Mouse (Mus musculus) kidney, embryonic 15.5 days (tissue): ENCODE data around the gene Med12. TPM values are rescaled to one million over a fixed set of nuclear protein-coding genes. Genes with fewer than 3 reads are reported as not detected.

Experiments
- ATAC-seq: fragments of 200-750 bp; cut with Nextera tagmentation; replicated peaks from 2 replicates; pipeline ENCODE4 v1.8.0; 2017; ENCODE audit warnings: moderate TSS enrichment; ENCODE audit not compliant: low FRiP score
- H3K27ac ChIP-seq: fragments of 300-500 bp; sonication (generic); 2 replicates; pipeline ENCODE4 v1.5.1; 2015; ENCODE audit warnings: mild to moderate bottlenecking, inconsistent platforms
- H3K27me3 ChIP-seq: fragments of 300-500 bp; sonication (generic); 2 replicates; pipeline ENCODE4 v1.6.1; 2015; ENCODE audit warnings: inconsistent platforms
- H3K36me3 ChIP-seq: fragments of 300-500 bp; sonication (generic); 2 replicates; pipeline ENCODE4 v1.6.1; 2015; ENCODE audit warnings: inconsistent platforms
- H3K4me1 ChIP-seq: fragments of 300-500 bp; sonication (generic); 2 replicates; pipeline ENCODE4 v1.6.1; 2015; ENCODE audit warnings: inconsistent platforms
- H3K4me2 ChIP-seq: fragments of 300-500 bp; sonication (generic); 2 replicates; pipeline ENCODE4 v1.6.1; 2015; ENCODE audit warnings: moderate library complexity, mild to moderate bottlenecking, inconsistent platforms
- H3K4me3 ChIP-seq: fragments of 300-500 bp; sonication (generic); replicated peaks from 2 replicates; pipeline ENCODE4 v1.5.1; 2015; ENCODE audit warnings: mild to moderate bottlenecking, inconsistent platforms
- H3K9ac ChIP-seq: fragments of 300-500 bp; sonication (generic); 2 replicates; pipeline ENCODE4 v1.6.1; 2015; ENCODE audit warnings: mild to moderate bottlenecking, inconsistent platforms
- H3K9me3 ChIP-seq: fragments of 300-500 bp; sonication (generic); replicated peaks from 2 replicates; pipeline ENCODE4 v1.6.1; 2016; ENCODE audit warnings: inconsistent platforms
- WGBS: fragments of 180-500 bp; shearing (Covaris S2); methylation state at CpG from one replicate; pipeline ENCODE4 v1.1.7; 2015; ENCODE audit warnings: mixed read lengths; 5-methylcytosine and 5-hydroxymethylcytosine counted together
- polyA plus RNA-seq: library from polyadenylated mRNA; unstranded; fragments of >200 nt; fragmentation: Nextera tagmentation; extraction: Ambion mirVana; gene quantifications from 2 replicates; pipeline ENCODE4 v1.2.1, GENCODE M21; 2015

Med12 gene
- polyA plus RNA-seq, 1 experiment from 2014 or later: 35.6 TPM

DNA sequence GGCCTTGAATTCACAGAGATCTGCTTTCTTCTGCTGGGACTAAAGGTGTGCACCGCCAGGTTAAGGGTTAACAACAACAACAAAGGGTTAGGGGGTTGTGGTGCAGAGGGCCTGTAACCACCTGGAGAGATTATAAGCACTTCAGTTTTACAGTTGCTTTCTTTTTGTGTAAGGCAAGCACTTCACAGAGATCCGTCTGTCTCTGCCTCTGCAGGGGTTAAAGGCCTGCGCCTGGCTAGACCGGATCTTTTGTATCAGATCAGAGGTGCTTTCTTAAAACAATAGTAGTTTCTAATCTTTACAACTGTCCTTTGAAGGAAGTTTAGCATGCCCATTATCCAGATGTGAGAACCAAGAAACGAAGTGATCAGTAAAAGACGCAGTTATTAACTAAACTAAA is 420 bp upstream of the Med12 start:
- Histone ChIP-seq H3K9me3 (no peaks in the 10 kb centered on the region), H3K36me3 (peaks cover 25% of the 10 kb centered on the region; the same call in 1 of the 2 replicates), H3K4me3 (peak overlapping the region; percentile 61), H3K27ac (0 out of 2 replicates have a peak overlapping the region, but pooled peaks have one; percentile 32), H3K27me3 (peaks cover 16% of the 10 kb centered on the region), H3K9ac (no peak overlapping the region), H3K4me2 (peak overlapping the region; percentile 53), H3K4me1 (peaks cover 7% of the 10 kb centered on the region; the same call in 1 of the 2 replicates)
- WGBS: 20% methylated on average over 6 of the region's 6 CpGs
- peak; percentile 15 for ATAC-seq

DNA sequence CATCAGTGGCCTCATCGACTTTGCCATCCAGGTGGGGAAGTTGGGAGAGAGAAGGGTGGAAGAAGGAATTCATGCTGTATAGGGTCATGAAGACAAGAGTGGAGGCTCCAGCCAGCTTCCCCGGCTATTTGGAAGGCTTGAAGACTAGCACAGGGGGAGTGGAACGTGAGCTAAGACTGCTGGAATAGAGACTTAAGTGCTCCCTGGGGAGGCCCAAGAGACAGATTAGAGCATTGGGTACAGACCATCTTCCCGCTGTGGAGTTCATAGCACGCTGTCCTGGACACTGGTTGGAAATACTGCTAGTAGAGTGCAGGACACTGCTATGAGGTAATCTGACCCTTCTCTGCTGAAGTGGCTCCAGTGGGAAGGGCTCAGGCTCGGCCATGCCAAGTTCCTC is 9.0 kb downstream of the Med12 start:
- no peak overlapping the region for H3K4me3 ChIP-seq
- H3K27me3 ChIP-seq: no peaks in the 10 kb centered on the region
- no peak overlapping the region for H3K4me2 ChIP-seq
- no peak overlapping the region for H3K9ac ChIP-seq
- H3K9me3 ChIP-seq: no peaks in the 10 kb centered on the region
- H3K36me3 ChIP-seq: peaks cover 92% of the 10 kb centered on the region
- ATAC-seq: no peak
- H3K4me1 ChIP-seq: no peaks in the 10 kb centered on the region
- H3K27ac ChIP-seq: no peak overlapping the region
- WGBS: 66% methylated on average over 6 of the region's 6 CpGs

DNA sequence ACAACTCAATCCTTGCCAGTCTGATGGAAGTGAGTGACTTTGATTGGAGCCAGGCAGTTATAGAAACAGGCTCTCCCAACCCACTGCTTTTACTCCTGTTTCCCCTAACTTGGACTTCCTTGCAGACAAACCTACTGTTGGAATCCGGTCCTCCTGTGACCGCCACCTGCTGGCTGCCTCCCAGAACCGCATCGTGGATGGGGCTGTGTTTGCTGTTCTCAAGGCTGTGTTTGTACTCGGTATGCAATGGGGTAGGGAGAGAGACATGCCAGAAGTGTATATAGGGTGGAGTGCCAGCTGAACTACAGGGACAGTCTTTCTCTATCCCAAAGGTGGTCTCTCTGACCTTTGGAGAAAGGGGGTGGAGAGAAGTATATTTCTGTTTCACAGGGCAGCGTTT is 11.7 kb downstream of the Med12 start:
- Histone ChIP-seq H3K27ac (no peak overlapping the region), H3K9ac (no peak overlapping the region), H3K4me2 (no peak overlapping the region), H3K9me3 (no peaks in the 10 kb centered on the region), H3K36me3 (peaks cover 95% of the 10 kb centered on the region), H3K27me3 (0 out of 2 replicates have a peak, but pooled peaks cover 3% of the 10 kb centered on the region), H3K4me3 (no peak overlapping the region), H3K4me1 (no peaks in the 10 kb centered on the region)
- 32% methylated on average over 6 of the region's 6 CpGs for WGBS
- ATAC-seq: 0 out of 2 replicates have a peak, but pooled peaks have one; percentile 25

DNA sequence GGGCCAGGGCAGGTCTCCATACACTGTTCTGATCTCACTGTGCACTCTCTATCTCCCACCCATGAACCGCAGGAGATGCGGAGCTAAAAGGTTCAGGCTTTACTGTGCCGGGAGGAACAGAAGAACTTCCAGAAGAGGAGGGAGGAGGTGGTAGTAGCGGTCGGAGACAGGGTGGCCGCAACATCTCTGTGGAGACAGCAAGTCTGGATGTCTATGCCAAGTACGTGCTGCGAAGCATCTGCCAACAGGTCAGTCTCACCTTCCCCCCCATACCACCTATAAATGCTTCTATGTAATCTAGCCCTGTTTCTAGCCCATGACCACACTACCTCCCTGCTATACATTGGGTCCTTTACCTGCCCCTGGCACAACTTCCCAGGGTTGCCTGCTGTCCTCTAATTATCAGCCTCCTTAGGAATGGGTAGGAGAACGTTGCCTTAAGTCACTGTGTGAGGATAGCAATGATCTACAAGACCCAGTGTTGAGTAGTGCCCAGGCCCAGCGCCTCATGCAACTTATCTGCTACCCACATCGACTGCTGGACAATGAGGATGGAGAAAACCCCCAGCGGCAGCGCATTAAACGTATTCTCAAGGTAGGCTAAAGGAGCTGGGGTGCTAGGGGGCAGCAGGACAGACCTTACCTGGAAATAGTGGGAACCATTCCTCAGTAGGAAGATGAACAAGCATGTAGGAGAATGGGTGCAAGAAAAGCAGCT is 12.3 kb downstream of the Med12 start:
- Histone ChIP-seq H3K4me3 (no peak overlapping the region), H3K9me3 (no peaks in the 10 kb centered on the region), H3K27me3 (0 out of 2 replicates have a peak, but pooled peaks cover 4% of the 10 kb centered on the region), H3K4me2 (no peak overlapping the region), H3K36me3 (peaks cover 95% of the 10 kb centered on the region), H3K9ac (no peak overlapping the region), H3K4me1 (no peaks in the 10 kb centered on the region), H3K27ac (no peak overlapping the region)
- no peak for ATAC-seq
- WGBS: 93% methylated on average over 14 of the region's 14 CpGs

DNA sequence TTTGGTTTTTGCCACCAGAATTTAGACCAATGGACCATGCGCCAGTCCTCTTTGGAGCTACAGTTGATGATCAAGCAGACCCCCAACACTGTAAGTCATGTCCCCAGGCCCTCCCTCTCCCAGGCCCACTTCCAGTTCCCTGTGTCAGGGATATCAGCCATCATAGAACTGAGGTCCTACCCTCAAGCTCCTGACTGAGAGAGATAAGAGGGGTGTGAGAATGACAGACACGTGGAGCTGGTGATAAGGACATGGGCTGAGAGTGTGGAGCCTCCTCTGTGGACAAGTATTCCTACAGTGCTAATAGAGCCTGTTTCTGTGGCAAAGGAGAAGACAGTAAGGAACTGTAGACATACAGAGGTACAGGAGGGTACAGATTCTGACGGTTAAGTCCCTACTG is 13.7 kb downstream of the Med12 start:
- 85% methylated on average over 3 of the region's 3 CpGs for WGBS
- H3K4me2 ChIP-seq: no peak overlapping the region
- peak; percentile 62; the same call in 1 of the 2 replicates for ATAC-seq

DNA sequence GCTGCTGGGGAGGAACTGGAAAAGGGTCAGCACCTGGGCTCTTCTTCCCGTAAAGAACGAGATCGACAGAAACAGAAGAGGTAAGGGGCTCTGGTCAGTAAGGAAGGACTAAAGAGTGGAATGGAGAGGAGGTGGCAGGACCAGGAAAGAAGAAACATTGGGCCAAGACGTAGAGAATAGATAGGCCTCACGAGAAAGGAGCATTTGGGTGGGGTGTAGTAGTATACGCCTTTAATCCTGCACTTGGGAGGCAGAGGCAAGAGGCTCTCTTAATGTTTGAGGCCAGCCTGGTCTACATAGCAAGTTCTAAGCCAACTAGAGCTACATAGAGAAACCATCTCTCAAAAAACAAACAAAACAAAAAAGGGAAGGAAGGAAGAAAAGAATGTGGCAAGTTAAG is 14.6 kb downstream of the Med12 start:
- 93% methylated on average over 6 of the region's 6 CpGs for WGBS
- Histone ChIP-seq H3K4me1 (no peaks in the 10 kb centered on the region), H3K9ac (no peak overlapping the region), H3K4me3 (no peak overlapping the region), H3K27me3 (peaks cover 9% of the 10 kb centered on the region; the same call in 1 of the 2 replicates), H3K36me3 (peaks cover 97% of the 10 kb centered on the region), H3K27ac (no peak overlapping the region), H3K4me2 (no peak overlapping the region), H3K9me3 (no peaks in the 10 kb centered on the region)
- ATAC-seq: no peak

More for the DNA sequence above, 13.7 kb downstream of the Med12 start:
- Histone ChIP-seq H3K9me3 (no peaks in the 10 kb centered on the region), H3K4me3 (no peak overlapping the region), H3K27me3 (peaks cover 9% of the 10 kb centered on the region; the same call in 1 of the 2 replicates), H3K4me1 (no peaks in the 10 kb centered on the region), H3K27ac (no peak overlapping the region), H3K9ac (no peak overlapping the region), H3K36me3 (peaks cover 96% of the 10 kb centered on the region)

DNA sequence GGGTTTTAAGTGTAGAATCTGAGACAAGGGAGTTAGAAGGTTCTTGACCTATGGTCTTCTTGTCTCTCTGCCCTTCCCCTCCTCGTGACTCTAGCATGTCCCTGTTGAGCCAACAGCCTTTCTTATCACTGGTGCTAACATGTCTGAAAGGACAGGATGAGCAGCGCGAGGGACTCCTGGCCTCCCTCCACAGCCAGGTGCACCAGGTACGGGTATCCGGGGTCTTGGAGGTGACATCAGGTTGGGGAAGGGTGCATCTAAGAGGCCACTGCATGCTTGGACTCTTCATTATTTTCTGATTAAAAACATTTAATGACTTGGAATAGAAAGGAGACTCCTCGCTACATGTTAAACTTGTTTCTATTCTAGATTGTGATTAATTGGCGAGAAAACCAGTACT is 15.2 kb downstream of the Med12 start:
- WGBS: 92% methylated on average over 7 of the region's 7 CpGs
- no peak overlapping the region for H3K9ac ChIP-seq
- H3K36me3 ChIP-seq: peaks cover 97% of the 10 kb centered on the region
- no peak overlapping the region for H3K4me3 ChIP-seq
- peaks cover 12% of the 10 kb centered on the region; the same call in 1 of the 2 replicates for H3K27me3 ChIP-seq
- H3K4me1 ChIP-seq: no peaks in the 10 kb centered on the region
- H3K4me2 ChIP-seq: no peak overlapping the region
- no peak for ATAC-seq
- H3K9me3 ChIP-seq: no peaks in the 10 kb centered on the region
- no peak overlapping the region for H3K27ac ChIP-seq

DNA sequence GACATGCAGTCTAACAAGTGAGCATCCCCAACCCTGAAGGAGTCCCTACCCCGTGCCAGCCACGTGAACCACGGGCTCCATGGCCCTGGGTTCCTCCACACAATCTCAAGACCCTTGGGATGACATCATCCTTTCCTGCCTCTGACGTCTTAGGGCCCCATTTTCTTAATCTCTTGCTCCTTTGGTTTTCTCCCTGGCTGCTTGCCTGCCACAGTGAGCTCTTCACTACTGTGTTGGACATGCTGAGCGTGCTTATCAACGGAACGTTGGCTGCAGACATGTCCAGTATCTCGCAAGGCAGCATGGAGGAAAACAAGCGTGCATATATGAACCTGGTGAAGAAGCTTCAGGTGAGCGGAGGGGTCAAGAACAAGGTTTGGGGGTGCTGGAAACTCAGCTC is 16.3 kb downstream of the Med12 start:
- Histone ChIP-seq H3K9ac (no peak overlapping the region), H3K36me3 (peaks cover 97% of the 10 kb centered on the region), H3K9me3 (no peaks in the 10 kb centered on the region), H3K27me3 (peaks cover 16% of the 10 kb centered on the region; the same call in 1 of the 2 replicates), H3K27ac (no peak overlapping the region), H3K4me1 (no peaks in the 10 kb centered on the region), H3K4me3 (no peak overlapping the region), H3K4me2 (no peak overlapping the region)
- WGBS: 91% methylated on average over 10 of the region's 10 CpGs
- ATAC-seq: no peak

DNA sequence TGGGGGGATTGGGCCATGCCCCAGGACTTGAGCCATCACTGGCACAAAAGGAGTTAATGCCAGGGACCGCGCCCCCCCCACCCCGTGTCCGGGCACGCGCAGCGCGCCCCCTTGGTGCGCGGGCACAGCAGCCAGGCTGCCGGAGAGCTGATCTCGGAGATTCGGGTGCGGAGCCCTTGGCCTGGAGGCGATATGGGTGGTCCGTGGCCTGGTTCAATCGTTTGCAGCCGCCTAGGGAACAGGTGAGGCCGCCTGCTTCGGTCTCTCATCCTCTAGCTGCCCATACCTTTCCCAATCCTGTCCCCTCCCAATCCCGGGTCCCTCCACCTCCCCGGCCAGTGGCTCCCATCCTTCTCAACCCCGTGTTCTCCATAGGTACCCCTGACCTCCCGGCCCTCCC is 25.2 kb downstream of the Med12 start, which contains the start of gene Nlgn3:
Gene Nlgn3 (plus strand): TSS at position 114 of the 400 bp plus-strand sequence.
- Histone ChIP-seq H3K4me2 (peak within 1 kb of the TSS; percentile 59), H3K27me3 (peaks cover 39% of the 10 kb centered on the region), H3K9me3 (no peaks in the 10 kb centered on the region), H3K9ac (peak within 1 kb of the TSS; percentile 33; the same call in 1 of the 2 replicates), H3K4me3 (peak within 1 kb of the TSS; percentile 38), H3K4me1 (0 out of 2 replicates have a peak, but pooled peaks cover 3% of the 10 kb centered on the region), H3K36me3 (peaks cover 36% of the 10 kb centered on the region), H3K27ac (no peak within 1 kb of the TSS)
- 0 out of 2 replicates have a peak, but pooled peaks have one; percentile 20 for ATAC-seq
- WGBS: 20% methylated on average over 24 of the region's 24 CpGs

DNA sequence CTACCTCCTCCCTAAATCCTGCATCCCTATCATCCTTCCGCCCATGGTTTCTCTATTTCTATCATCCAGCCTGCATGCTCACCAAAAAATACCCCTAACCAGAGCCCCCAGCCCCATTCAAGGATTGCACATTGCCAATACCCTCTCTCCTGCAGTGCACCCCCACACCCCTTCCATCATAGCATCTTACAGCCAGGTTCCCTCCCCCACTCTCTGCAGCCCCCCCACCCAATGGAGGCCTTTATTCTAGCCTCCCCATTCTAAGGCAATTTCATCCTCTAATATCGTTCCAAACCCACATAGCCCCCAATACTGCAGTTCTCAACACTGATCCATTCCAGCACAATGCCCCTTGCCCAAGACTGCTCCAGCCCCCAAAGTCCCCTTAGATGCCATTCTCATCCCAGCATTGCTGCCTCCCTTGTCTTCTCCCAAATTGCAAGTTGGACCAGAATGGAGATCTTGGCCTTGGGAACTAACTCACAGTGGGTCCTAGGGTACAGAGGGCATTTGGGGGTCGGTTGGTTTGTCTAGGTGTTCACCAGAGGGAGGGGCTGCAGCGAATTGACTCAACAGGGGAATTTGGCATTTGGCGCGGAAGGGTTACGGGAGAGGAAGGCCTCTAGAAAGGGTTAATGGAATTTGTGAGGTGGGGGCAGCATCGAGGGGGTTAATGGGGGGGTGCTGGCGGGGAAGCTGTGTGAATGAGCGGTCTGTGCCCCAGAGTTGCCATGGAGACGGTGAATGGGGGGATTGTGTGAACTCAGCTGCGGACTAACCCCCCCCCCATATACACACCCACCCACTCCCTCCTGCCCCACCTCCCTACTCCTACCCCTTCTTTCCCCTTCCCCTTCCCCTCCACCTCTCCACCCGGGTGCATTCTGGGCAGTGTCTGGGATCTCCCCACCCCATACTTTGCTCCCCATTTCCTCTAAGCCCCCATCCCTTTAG is 25.9 kb downstream of the Med12 start:
- H3K27me3 ChIP-seq: peaks cover 37% of the 10 kb centered on the region
- peak overlapping the region; percentile 59 for H3K4me2 ChIP-seq
- whole genome bisulfite sequencing: 32% methylated on average over 9 of the region's 13 CpGs
- peak overlapping the region; percentile 38 for H3K4me3 ChIP-seq
- no peak overlapping the region for H3K27ac ChIP-seq
- peak; percentile 57 for ATAC-seq
- H3K9ac ChIP-seq: peak overlapping the region; percentile 33; the same call in 1 of the 2 replicates
- H3K4me1 ChIP-seq: 0 out of 2 replicates have a peak, but pooled peaks cover 3% of the 10 kb centered on the region
- no peaks in the 10 kb centered on the region for H3K9me3 ChIP-seq
- peaks cover 30% of the 10 kb centered on the region for H3K36me3 ChIP-seq

DNA sequence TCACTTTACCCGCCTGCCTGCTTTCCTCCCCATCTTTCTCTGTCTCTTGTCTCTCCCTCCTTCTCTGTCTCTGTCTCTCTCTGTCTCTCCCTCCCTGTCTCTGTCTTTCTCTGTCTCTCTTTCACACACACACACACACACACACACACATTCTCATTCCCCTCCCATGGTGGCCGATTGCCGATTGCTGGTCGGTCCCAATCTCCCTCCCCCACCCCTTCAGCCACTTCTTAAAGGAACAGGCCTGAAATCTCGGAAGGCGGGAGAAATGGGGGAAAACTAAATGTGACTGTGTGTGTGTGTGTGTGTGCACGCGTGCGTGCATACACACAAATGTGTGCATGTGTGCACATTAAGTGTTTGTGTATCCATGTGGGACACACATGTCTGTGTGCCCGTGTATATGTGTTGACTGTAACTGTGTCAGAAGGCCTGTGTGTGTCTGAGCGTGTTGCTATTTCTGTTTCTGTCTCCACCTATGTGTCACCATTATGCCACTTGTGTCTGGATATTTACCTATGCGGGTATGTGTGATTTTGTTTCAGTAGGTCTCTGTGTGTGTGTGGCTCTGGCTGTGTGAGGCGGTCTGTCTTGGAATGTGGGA is 26.7 kb downstream of the Med12 start:
- H3K27me3 ChIP-seq: peaks cover 38% of the 10 kb centered on the region
- 0 out of 2 replicates have a peak overlapping the region, but pooled peaks have one; percentile 27 for H3K27ac ChIP-seq
- H3K4me2 ChIP-seq: peak overlapping the region; percentile 59
- no peaks in the 10 kb centered on the region for H3K9me3 ChIP-seq
- 42% methylated on average over 13 of the region's 13 CpGs for WGBS
- H3K36me3 ChIP-seq: peaks cover 22% of the 10 kb centered on the region
- 0 out of 2 replicates have a peak, but pooled peaks cover 3% of the 10 kb centered on the region for H3K4me1 ChIP-seq
- H3K4me3 ChIP-seq: peak overlapping the region; percentile 38
- ATAC-seq: no peak
- H3K9ac ChIP-seq: no peak overlapping the region
